Mouse (Mus musculus) thymus, adult 2 months (tissue): Measurements from ENCODE around the gene Lcn12. TPM values are rescaled to one million over a fixed set of nuclear protein-coding genes. Genes with fewer than 3 reads are reported as not detected.

ENCODE experiments used
- DNase-seq: peaks from one replicate; pipeline ENCODE4 v3.0.0; 2021
- H3K27ac ChIP-seq: fragments of 200-500 bp; 2 replicates; pipeline ENCODE4 v1.5.1; 2012; ENCODE audit warnings: low read length, control low read depth; ENCODE audit not compliant: control insufficient read depth, insufficient read depth
- H3K27me3 ChIP-seq: fragments of 200-500 bp; 2 replicates; pipeline ENCODE4 v1.6.1; 2012; ENCODE audit warnings: mild to moderate bottlenecking, low read length, moderate library complexity, mixed read lengths; ENCODE audit not compliant: control insufficient read depth, insufficient read depth
- H3K36me3 ChIP-seq: fragments of 200-500 bp; 2 replicates; pipeline ENCODE4 v1.6.1; 2012; ENCODE audit warnings: mild to moderate bottlenecking, low read length, moderate library complexity; ENCODE audit not compliant: control insufficient read depth, insufficient read depth
- H3K4me1 ChIP-seq: fragments of 200-500 bp; replicated peaks from 2 replicates; pipeline ENCODE4 v1.6.1; 2012; ENCODE audit warnings: low read length; ENCODE audit not compliant: control insufficient read depth, insufficient read depth
- H3K4me3 ChIP-seq: fragments of 200-500 bp; 2 replicates; pipeline ENCODE4 v1.5.1; 2012; ENCODE audit warnings: mild to moderate bottlenecking, low read length, control low read depth, moderate library complexity; ENCODE audit not compliant: control insufficient read depth, insufficient read depth
- CTCF ChIP-seq: fragments of 200-500 bp; IDR thresholded peaks from 2 replicates; pipeline ENCODE4 v1.5.1; 2012; ENCODE audit warnings: mild to moderate bottlenecking, control low read depth, low read length, moderate library complexity, borderline replicate concordance; ENCODE audit not compliant: control insufficient read depth, poor library complexity, insufficient read depth; ENCODE audit errors: extremely low read depth
- POLR2A ChIP-seq: fragments of 200-500 bp; IDR thresholded peaks from 2 replicates; pipeline ENCODE4 v1.6.1; 2012; ENCODE audit warnings: mild to moderate bottlenecking, low read length, control low read depth, moderate library complexity; ENCODE audit not compliant: control insufficient read depth, poor library complexity, insufficient read depth; ENCODE audit errors: extremely low read depth
- WGBS: fragments of 180-500 bp; shearing (Covaris S2); methylation state at CpG from one replicate; pipeline ENCODE4 v1.1.7; 2018; 5-methylcytosine and 5-hydroxymethylcytosine counted together
- polyA plus RNA-seq: library from polyadenylated mRNA; depleted of rRNA; stranded (reverse); fragments of >200 nt; gene quantifications from 2 replicates; pipeline ENCODE4 v1.2.3, GENCODE M21; 2012; rRNA removed

Gene Lcn12
- not detected in 2 replicates for polyA plus RNA-seq

GRCm38 (mm10) chr2:25493476-25493961 is at the start of gene Lcn12:
Gene Lcn12 (minus strand): TSS chr2:25493911.
- 96% methylated on average over 5 of the region's 5 CpGs for WGBS
- H3K27ac ChIP-seq, result no peak within 1 kb of the TSS
- no peaks in the 10 kb centered on the region for H3K36me3 ChIP-seq
- peaks cover 12% of the 10 kb centered on the region for H3K4me1 ChIP-seq
- no peak for DNase-seq
- no peaks in the 10 kb centered on the region for H3K27me3 ChIP-seq
- H3K4me3 ChIP-seq, result no peak within 1 kb of the TSS
- TF ChIP-seq POLR2A (no peak), CTCF (no peak)

- WGBS, result 90% methylated on average over 10 of the region's 10 CpGs
- Histone ChIP-seq H3K36me3 (peaks cover 20% of the 10 kb centered on the region), H3K27me3 (no peaks in the 10 kb centered on the region), H3K27ac (no peak overlapping the region), H3K4me1 (peaks cover 33% of the 10 kb centered on the region), H3K4me3 (no peak overlapping the region)
- no peak for DNase-seq
- TF ChIP-seq POLR2A (no peak), CTCF (no peak)
These were observed 48.1 kb upstream of the Lcn12 start for GRCm38 (mm10) chr2:25541644-25542367.

- Histone ChIP-seq H3K36me3 (peaks cover 33% of the 10 kb centered on the region), H3K27ac (no peak overlapping the region), H3K4me1 (peaks cover 27% of the 10 kb centered on the region), H3K27me3 (no peaks in the 10 kb centered on the region), H3K4me3 (no peak overlapping the region)
- DNase-seq, result no peak
- TF ChIP-seq CTCF, result no peak
- no peak for TF ChIP-seq POLR2A
- 91% methylated on average over 4 of the region's 4 CpGs for WGBS
These were observed 46.8 kb upstream of the Lcn12 start for GRCm38 (mm10) chr2:25540541-25540948.

- no peak overlapping the region for H3K4me3 ChIP-seq
- DNase-seq, result no peak
These were observed 42.8 kb upstream of the Lcn12 start for GRCm38 (mm10) chr2:25536531-25536930.

GRCm38 (mm10) chr2:25534866-25535182 is 41.1 kb upstream of the Lcn12 start:
- Histone ChIP-seq H3K27me3 (no peaks in the 10 kb centered on the region), H3K27ac (peak overlapping the region; percentile 86), H3K4me1 (peaks cover 6% of the 10 kb centered on the region), H3K36me3 (peaks cover 67% of the 10 kb centered on the region), H3K4me3 (no peak overlapping the region)
- WGBS, result 95% methylated on average over 2 of the region's 2 CpGs
- DNase-seq, result no peak
- no peak for TF ChIP-seq POLR2A
- TF ChIP-seq CTCF, result no peak

More at GRCm38 (mm10) chr2:25536531-25536930, 42.8 kb upstream of the Lcn12 start:
- Histone ChIP-seq H3K36me3 (peaks cover 55% of the 10 kb centered on the region), H3K27ac (peak overlapping the region; percentile 24; the same call in 1 of the 2 replicates), H3K4me1 (peaks cover 8% of the 10 kb centered on the region), H3K27me3 (no peaks in the 10 kb centered on the region)
- no peak for TF ChIP-seq POLR2A
- WGBS, result 90% methylated on average over 8 of the region's 8 CpGs

- peak; percentile 16 for DNase-seq
- Histone ChIP-seq H3K27ac (peak overlapping the region; percentile 86), H3K27me3 (no peaks in the 10 kb centered on the region), H3K4me1 (peaks cover 6% of the 10 kb centered on the region), H3K36me3 (peaks cover 71% of the 10 kb centered on the region), H3K4me3 (no peak overlapping the region)
- WGBS, result 67% methylated on average over 3 of the region's 3 CpGs
- TF ChIP-seq POLR2A, result no peak
- TF ChIP-seq CTCF, result no peak
These were observed 40.6 kb upstream of the Lcn12 start for GRCm38 (mm10) chr2:25534178-25534865.
